Mouse (Mus musculus) heart, embryonic 13.5 days (tissue): ENCODE measurements around the gene Pygl. TPM values are rescaled to one million over a fixed set of nuclear protein-coding genes. Genes with fewer than 3 reads are reported as not detected.
"Not testable (repeated sequence)": the region's sequence is repeated elsewhere in the genome, so short reads cannot be mapped to it uniquely, and the experiment has no call there.

Source experiments
- ATAC-seq: fragments of 200-750 bp; cut with Nextera tagmentation; 2 replicates; pipeline ENCODE4 v1.8.0; 2017; ENCODE audit warnings: moderate TSS enrichment; ENCODE audit not compliant: insufficient number of reproducible peaks, low FRiP score, low TSS enrichment; ENCODE audit errors: extremely low read depth
- H3K27ac ChIP-seq: fragments of 300-500 bp; sonication (generic); replicated peaks from 2 replicates; pipeline ENCODE4 v1.5.1; 2015; ENCODE audit warnings: moderate library complexity, mild to moderate bottlenecking, inconsistent platforms
- H3K27me3 ChIP-seq: fragments of 300-500 bp; sonication (generic); replicated peaks from 2 replicates; pipeline ENCODE4 v1.6.1; 2015; ENCODE audit warnings: mild to moderate bottlenecking, inconsistent platforms
- H3K36me3 ChIP-seq: fragments of 300-500 bp; sonication (generic); 2 replicates; pipeline ENCODE4 v1.6.1; 2015; ENCODE audit warnings: mild to moderate bottlenecking, inconsistent platforms
- H3K4me1 ChIP-seq: fragments of 300-500 bp; sonication (generic); 2 replicates; pipeline ENCODE4 v1.6.1; 2015; ENCODE audit warnings: inconsistent platforms
- H3K4me2 ChIP-seq: fragments of 300-500 bp; sonication (generic); 2 replicates; pipeline ENCODE4 v1.6.1; 2015; ENCODE audit warnings: inconsistent platforms, mild to moderate bottlenecking, moderate library complexity
- H3K4me3 ChIP-seq: fragments of 300-500 bp; sonication (generic); 2 replicates; pipeline ENCODE4 v1.5.1; 2015; ENCODE audit warnings: moderate library complexity, mild to moderate bottlenecking, inconsistent platforms
- H3K9ac ChIP-seq: fragments of 300-500 bp; sonication (generic); 2 replicates; pipeline ENCODE4 v1.6.1; 2015; ENCODE audit warnings: inconsistent platforms, mild to moderate bottlenecking, moderate library complexity
- H3K9me3 ChIP-seq: fragments of 300-500 bp; sonication (generic); 2 replicates; pipeline ENCODE4 v1.6.1; 2016; ENCODE audit warnings: inconsistent platforms
- WGBS: fragments of 180-500 bp; shearing (Covaris S2); methylation state at CpG from one replicate; pipeline ENCODE4 v1.1.7; 2015; ENCODE audit warnings: mixed read lengths; 5-methylcytosine and 5-hydroxymethylcytosine counted together
- polyA plus RNA-seq: library from polyadenylated mRNA; unstranded; fragments of >200 nt; fragmentation: Nextera tagmentation; extraction: Ambion mirVana; gene quantifications from 2 replicates; pipeline ENCODE4 v1.2.1, GENCODE M21; 2015

Gene Pygl
- polyA plus RNA-seq, 1 experiment from 2014 or later = 27.7 TPM

- H3K9me3 ChIP-seq = no peaks in the 10 kb centered on the region
- peaks cover 29% of the 10 kb centered on the region for H3K36me3 ChIP-seq
- peak overlapping the region; percentile 65 for H3K4me2 ChIP-seq
- H3K27me3 ChIP-seq = no peaks in the 10 kb centered on the region
- 30% methylated on average over 19 of the region's 19 CpGs for WGBS
- H3K4me3 ChIP-seq = peak overlapping the region; percentile 45
- no peak overlapping the region for H3K27ac ChIP-seq
- H3K4me1 ChIP-seq = peaks cover 11% of the 10 kb centered on the region
- no peak for ATAC-seq
- peak overlapping the region; percentile 68; the same call in 1 of the 2 replicates for H3K9ac ChIP-seq
These were observed 39.0 kb downstream of the Pygl start for GRCm38 (mm10) chr12:70192267-70192727.

- H3K36me3 ChIP-seq = no peaks in the 10 kb centered on the region
These were observed 47.0 kb downstream of the Pygl start for GRCm38 (mm10) chr12:70184173-70184783.

GRCm38 (mm10) chr12:70183507-70183906, 47.8 kb downstream of the Pygl start:
- H3K27ac ChIP-seq, H3K4me2 ChIP-seq, H3K9ac ChIP-seq, H3K36me3 ChIP-seq, H3K4me1 ChIP-seq, H3K4me3 ChIP-seq, H3K27me3 ChIP-seq, ATAC-seq: not testable (repeated sequence)
- WGBS = 89% methylated on average over 8 of the region's 8 CpGs
- peaks cover 21% of the 10 kb centered on the region for H3K9me3 ChIP-seq

More at GRCm38 (mm10) chr12:70184173-70184783, 47.0 kb downstream of the Pygl start:
- peaks cover 21% of the 10 kb centered on the region for H3K9me3 ChIP-seq
- no peak overlapping the region for H3K4me3 ChIP-seq
- H3K27me3 ChIP-seq = no peaks in the 10 kb centered on the region
- H3K27ac ChIP-seq = no peak overlapping the region
- WGBS = 81% methylated on average over 22 of the region's 22 CpGs
- H3K4me1 ChIP-seq = no peaks in the 10 kb centered on the region
- no peak overlapping the region for H3K4me2 ChIP-seq
- H3K9ac ChIP-seq = no peak overlapping the region
- no peak for ATAC-seq

- Histone ChIP-seq H3K9me3 (no peaks in the 10 kb centered on the region), H3K4me3 (no peak overlapping the region), H3K4me1 (no peaks in the 10 kb centered on the region), H3K36me3 (no peaks in the 10 kb centered on the region), H3K4me2 (no peak overlapping the region), H3K27me3 (no peaks in the 10 kb centered on the region), H3K27ac (no peak overlapping the region), H3K9ac (no peak overlapping the region)
- WGBS = 67% methylated on average over 1 of the region's 1 CpGs
- no peak for ATAC-seq
These were observed 61.3 kb downstream of the Pygl start for GRCm38 (mm10) chr12:70169969-70170368.

- Histone ChIP-seq H3K9ac (no peak overlapping the region), H3K9me3 (no peaks in the 10 kb centered on the region), H3K4me1 (no peaks in the 10 kb centered on the region), H3K36me3 (no peaks in the 10 kb centered on the region), H3K4me2 (no peak overlapping the region), H3K27ac (no peak overlapping the region), H3K27me3 (no peaks in the 10 kb centered on the region), H3K4me3 (no peak overlapping the region)
- 72% methylated on average over 4 of the region's 4 CpGs for WGBS
- ATAC-seq = no peak
These were observed 63.3 kb downstream of the Pygl start for GRCm38 (mm10) chr12:70167950-70168349.

- Histone ChIP-seq H3K4me3 (no peak overlapping the region), H3K4me2 (no peak overlapping the region), H3K9ac (no peak overlapping the region), H3K9me3 (no peaks in the 10 kb centered on the region), H3K27ac (no peak overlapping the region), H3K27me3 (no peaks in the 10 kb centered on the region), H3K36me3 (no peaks in the 10 kb centered on the region), H3K4me1 (no peaks in the 10 kb centered on the region)
- no peak for ATAC-seq
- WGBS = 72% methylated on average over 3 of the region's 3 CpGs
These were observed 66.5 kb downstream of the Pygl start for GRCm38 (mm10) chr12:70164741-70165140.

GRCm38 (mm10) chr12:70161057-70161456, 70.2 kb downstream of the Pygl start:
- no peaks in the 10 kb centered on the region for H3K9me3 ChIP-seq
- ATAC-seq = no peak
- WGBS = 71% methylated on average over 5 of the region's 5 CpGs

GRCm38 (mm10) chr12:70157292-70158066, 73.8 kb downstream of the Pygl start:
- WGBS = 46% methylated on average over 5 of the region's 5 CpGs

More at GRCm38 (mm10) chr12:70161057-70161456, 70.2 kb downstream of the Pygl start:
- Histone ChIP-seq H3K27me3 (no peaks in the 10 kb centered on the region), H3K4me2 (no peak overlapping the region), H3K27ac (no peak overlapping the region), H3K4me1 (no peaks in the 10 kb centered on the region), H3K4me3 (no peak overlapping the region), H3K36me3 (no peaks in the 10 kb centered on the region), H3K9ac (no peak overlapping the region)

GRCm38 (mm10) chr12:70156222-70156621, 75.1 kb downstream of the Pygl start:
- H3K9ac ChIP-seq = no peak overlapping the region
- no peak overlapping the region for H3K4me3 ChIP-seq
- H3K4me2 ChIP-seq = no peak overlapping the region
- WGBS = 61% methylated on average over 6 of the region's 6 CpGs
- no peak for ATAC-seq
- H3K27me3 ChIP-seq = no peaks in the 10 kb centered on the region
- H3K9me3 ChIP-seq = no peaks in the 10 kb centered on the region
- no peak overlapping the region for H3K27ac ChIP-seq
- no peaks in the 10 kb centered on the region for H3K4me1 ChIP-seq
- no peaks in the 10 kb centered on the region for H3K36me3 ChIP-seq

More at GRCm38 (mm10) chr12:70157292-70158066, 73.8 kb downstream of the Pygl start:
- Histone ChIP-seq H3K4me2 (no peak overlapping the region), H3K27me3 (no peaks in the 10 kb centered on the region), H3K36me3 (no peaks in the 10 kb centered on the region), H3K9me3 (no peaks in the 10 kb centered on the region), H3K4me3 (no peak overlapping the region), H3K27ac (no peak overlapping the region), H3K4me1 (no peaks in the 10 kb centered on the region), H3K9ac (no peak overlapping the region)
- ATAC-seq = no peak

- peaks cover 1% of the 10 kb centered on the region; the same call in 1 of the 2 replicates for H3K4me1 ChIP-seq
- no peaks in the 10 kb centered on the region for H3K36me3 ChIP-seq
- 40% methylated on average over 3 of the region's 3 CpGs for WGBS
- no peak within 1 kb of the TSS for H3K9ac ChIP-seq
- no peak for ATAC-seq
- H3K4me2 ChIP-seq = no peak within 1 kb of the TSS
- no peaks in the 10 kb centered on the region for H3K9me3 ChIP-seq
- H3K4me3 ChIP-seq = no peak within 1 kb of the TSS
- no peaks in the 10 kb centered on the region for H3K27me3 ChIP-seq
- H3K27ac ChIP-seq = no peak within 1 kb of the TSS
These were observed 77.4 kb downstream of the Pygl start, which contains the start of gene Abhd12b for GRCm38 (mm10) chr12:70153842-70154241. Abhd12b (plus strand) TSS chr12:70154142.

GRCm38 (mm10) chr12:70148631-70149265, 82.5 kb downstream of the Pygl start:
- Histone ChIP-seq H3K4me2 (peak overlapping the region; percentile 74), H3K4me1 (peaks cover 28% of the 10 kb centered on the region), H3K9ac (peak overlapping the region; percentile 77), H3K27ac (no peak overlapping the region), H3K4me3 (peak overlapping the region; percentile 51), H3K36me3 (no peaks in the 10 kb centered on the region), H3K9me3 (no peaks in the 10 kb centered on the region), H3K27me3 (no peaks in the 10 kb centered on the region)
- no peak for ATAC-seq
- 14% methylated on average over 11 of the region's 11 CpGs for WGBS
